Mouse (Mus musculus) cerebellum, postnatal 14 days (tissue): ENCODE results near the gene Lrp4.
A peak's percentile ranks its signal among the peaks of the same experiment; 100 is the strongest.

Experiments used
- DNase-seq, 2 experiments: peaks; one replicate each; pipeline ENCODE4 v3.0.0; 2021; ENCODE audit warnings: mixed read lengths in 2 of 2

Lrp4 gene

DNA sequence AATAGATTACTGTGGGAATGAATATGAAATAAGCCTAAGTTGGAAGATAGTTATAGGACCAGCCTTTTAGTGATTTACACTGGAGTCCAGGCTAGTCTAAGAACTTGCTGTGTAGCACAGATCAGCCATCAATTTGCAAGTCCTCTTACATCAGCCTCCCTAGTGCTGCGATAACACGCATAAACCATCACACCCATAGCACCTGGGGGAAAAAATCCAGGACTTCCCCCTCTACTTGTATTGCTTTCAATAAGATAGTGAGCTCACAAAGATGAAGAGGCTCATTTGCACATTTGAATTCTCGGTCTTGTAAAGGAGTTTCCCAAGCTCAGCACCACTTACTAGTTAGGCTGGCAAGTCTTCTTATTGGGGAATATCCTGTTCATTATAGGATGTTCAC lies 2.9 kb upstream of the Lrp4 start:
- no peak for DNase-seq

DNA sequence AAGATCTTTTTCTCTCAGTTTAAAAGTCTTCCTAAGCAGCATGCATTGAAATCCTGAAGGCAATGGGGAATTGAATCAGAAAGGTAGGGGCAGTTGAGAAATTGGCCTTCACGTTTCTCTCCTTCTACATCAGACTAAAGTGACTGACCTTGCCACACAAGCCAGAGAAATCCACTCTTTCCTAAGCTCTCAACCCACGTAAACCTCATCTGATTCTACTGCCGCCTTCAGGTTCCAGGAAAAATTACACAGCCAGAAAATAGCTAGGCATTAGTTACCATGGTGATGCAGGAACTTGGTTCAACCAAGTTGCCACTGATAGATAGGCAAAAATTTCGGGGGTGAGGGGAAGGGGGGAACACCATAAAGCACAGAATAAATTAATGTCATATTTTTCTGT lies 1.5 kb upstream of the Lrp4 start:
- DNase-seq = peak; percentile 50 to 74

DNA sequence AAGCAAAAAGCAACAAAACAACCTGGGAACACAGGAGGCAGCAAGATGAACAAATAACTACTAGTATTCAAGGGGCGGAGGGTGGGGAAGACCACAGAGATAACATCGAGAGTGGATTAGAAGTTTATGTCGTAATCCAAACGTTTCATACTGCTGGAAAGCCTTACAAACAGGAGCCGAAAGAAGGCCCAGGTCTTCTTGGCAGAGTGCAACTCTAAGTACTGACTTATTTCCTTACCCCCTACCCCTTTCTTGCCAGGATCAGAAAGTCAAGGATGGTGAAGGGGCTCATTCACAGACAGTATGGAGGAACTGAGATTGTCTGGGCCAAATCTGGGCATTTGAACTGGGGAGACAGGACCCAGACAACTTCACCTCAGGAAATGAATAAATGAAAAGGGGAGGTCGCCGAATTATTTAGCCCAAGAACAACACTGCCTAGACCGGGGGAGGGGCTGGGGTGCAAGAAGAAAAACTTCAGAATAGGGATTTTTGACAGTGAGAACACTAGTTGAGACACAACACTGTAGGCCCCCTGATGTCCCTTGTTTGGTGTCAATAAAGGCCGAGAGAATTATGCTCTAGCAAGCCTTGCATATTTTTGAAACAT lies 715 bp upstream of the Lrp4 start:
- no peak for DNase-seq

DNA sequence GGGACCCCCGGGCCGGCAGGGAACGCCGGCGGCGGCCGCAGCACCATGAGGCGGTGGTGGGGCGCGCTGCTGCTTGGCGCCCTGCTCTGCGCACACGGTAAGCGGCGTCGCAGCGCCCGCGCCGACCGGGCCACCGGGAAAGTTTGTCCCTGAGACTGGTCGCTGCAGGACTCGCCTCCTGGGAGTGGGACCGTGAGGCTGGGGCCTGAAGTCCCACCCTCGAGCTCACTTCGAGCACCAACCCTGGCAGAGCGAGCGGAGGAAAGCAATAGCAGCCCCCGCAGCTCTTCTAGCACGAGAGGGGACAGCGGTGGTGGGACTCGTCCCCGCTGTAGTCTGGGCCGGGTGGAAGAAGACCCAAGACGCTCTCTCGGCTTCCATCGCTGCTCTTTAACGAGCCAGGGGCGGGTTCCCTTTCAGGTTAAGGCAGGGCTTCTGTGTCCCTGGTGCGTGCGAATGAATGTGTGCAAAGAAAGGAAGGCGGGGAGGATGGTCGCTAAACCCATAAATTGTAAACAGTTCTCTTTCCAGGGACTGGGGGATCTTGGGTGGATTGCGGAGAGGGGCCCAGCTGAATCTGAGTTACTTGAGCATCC lies 443 bp downstream of the Lrp4 start:
- DNase-seq = peak in 1 of 2 experiments; percentile 34

DNA sequence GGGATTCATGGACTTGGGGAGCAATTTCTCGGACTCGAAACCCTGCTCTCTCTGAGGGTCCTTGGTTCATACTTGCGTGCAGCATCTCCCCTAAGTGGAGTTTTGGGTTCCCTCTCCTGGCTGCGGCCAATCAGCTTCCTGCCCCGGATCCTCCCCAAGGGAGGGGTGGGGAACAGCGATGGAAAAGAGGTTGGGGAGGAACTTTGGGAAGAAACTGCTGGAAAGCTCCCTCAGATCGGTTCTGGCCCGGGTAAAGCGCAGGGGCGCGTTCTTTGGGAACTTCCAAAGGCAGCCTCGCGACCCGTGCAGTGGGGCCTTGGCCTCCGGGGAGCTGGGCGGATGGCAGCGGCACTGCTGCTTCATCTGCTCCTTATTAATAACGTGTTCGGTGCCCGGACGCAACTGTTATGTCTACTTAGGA lies 951 bp downstream of the Lrp4 start:
- peak in 1 of 2 experiments; percentile 31 for DNase-seq

DNA sequence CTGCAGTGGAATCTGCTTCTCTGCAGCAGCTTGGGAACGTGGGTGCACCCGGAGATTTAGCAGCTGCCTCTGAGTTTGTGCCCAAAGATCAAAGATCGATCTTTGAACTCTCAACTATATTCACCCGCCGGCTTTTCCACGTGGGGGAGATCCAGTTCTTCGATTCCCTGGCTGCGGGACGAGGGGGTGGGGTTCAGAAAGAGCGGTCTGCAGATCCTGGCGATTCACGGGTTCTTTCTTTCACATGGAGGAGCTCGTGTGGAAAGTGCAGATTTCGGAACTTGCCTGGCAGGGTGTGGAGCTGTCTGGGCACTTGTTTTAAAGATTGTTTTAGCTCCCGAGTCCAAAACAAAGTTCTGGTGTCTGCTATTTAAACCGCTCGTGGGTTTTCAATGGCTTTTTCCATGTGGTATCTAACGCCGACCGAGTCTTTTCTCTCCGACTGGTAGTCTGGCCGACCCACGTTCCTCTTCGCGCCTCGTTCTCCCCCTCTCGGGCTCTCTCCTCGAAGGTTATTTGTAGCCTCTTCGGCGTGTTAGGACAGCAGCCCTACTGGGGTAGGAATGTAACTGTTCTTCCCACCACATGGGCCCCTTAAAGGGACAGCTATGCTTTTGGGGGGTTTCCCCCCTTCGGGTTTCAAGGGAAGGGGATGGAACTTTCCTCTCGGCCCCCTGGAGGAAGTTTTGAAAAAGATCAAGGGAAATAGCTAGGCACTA lies 1.5 kb downstream of the Lrp4 start:
- DNase-seq = peak in 1 of 2 experiments; percentile 37

DNA sequence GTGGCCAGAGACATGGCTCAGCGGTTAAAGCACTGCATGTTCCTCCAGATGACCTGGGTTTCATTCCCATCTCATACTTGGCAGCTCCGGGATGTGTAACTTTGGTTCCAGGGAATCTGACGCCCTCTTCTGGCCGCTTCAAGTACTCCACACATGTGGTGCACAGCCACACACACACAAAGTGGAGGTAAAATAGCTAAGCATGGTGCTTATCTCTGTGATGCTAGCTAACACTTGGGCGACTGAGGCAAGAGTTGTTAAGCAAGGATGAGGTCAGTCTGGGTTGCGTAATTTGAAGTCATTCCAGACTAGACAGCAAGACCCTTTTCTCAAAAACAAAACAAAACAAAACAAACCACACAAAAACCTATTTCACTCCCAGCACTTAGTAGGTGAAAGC lies 2.8 kb downstream of the Lrp4 start:
- peak in 1 of 2 experiments; percentile 42 for DNase-seq

DNA sequence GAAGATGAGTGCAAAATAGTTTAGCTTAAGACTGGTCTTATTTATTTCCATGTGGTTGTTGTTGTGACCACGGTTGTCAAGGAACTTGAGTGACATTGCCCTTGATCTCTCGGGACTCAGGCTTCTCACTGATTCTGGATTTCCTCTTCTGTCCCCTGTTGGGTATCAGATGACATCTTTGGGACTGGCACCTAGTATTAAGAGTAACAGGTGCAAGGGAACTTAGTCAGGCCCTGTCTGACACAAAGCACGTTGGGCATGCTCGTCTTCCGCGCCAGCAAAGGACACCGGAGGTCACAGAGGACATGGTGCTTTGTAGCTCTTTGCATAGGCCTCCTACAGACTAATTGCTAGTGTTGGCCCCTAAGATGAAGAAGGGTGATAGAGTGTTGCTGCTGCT lies 3.5 kb downstream of the Lrp4 start:
- DNase-seq = no peak

DNA sequence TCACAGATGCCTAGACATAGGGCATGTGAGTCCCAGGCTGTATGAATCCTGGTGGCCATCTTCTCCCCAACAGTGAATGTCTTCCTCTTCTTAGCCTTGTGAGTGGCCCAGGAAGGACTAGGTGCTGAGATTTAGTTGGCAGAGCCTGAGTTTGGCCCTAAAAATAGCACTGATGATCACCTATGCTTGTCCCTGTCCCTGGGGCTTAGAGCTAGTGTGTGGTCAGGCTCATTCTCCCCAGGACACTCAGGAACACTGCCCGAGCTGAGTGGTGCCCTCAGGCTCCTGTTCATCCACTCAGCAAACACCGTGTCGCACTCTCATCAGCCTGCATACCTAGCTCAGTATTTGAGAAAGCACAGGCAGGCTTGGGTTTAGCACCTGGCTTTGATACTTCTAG lies 4.0 kb downstream of the Lrp4 start:
- DNase-seq = no peak

DNA sequence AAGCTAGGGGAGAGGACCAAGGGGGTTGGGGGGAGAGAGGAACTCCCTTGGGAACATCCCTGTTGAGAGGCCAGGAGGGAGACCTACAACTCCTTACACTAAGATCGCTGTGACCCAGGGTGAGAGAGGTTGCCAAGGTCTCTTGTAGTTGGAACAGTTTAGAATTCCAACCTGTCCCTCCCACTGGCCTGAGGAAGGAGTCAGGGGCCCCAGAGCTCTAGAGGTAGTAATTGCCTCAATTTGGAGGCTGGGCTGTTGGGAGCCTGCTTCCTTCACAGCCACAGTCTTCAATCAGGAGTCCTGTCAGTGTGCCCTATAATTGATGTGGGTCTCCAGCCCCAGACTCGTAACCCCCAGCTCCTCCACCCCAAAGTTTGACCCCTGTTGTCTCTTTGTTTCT lies 4.9 kb downstream of the Lrp4 start:
- no peak for DNase-seq

DNA sequence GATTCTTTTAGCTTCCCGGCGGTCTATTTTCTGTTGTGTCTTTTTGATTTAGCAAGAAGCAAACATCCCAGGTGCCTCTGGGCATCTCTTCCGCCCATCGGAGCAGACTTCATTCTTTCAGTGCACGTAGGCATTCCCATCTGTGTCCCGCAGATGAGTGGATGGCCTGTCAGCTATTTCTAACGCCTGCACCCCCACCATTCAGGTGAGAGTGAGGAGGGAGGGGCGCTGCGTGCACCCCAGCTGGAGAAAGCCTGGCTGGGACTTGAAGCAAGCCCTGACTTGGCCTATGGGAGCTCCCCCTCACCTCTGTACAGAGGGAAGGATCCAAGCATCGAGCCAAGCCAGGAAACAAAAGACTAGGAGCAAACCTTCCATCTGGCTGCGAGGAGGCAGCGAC lies 5.4 kb downstream of the Lrp4 start:
- DNase-seq = no peak

DNA sequence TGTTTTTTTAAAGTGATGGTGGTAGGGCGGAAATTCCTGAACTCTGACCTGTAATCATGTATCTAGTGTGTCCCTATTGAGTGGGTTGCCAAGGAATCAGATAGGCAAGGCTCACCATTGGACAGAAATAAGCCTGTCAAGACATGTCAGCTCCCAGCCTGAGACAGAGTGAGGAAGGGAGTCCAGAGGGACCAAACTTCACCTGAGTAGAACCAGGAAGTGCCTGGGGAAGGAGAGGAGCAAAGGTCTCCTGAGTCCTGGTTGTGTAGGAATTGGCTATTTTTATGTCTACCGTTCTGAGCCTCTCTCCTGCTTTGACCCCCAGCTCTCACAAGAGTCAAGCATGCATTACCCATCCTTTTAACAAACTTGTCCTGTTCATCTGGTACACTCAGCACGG lies 8.6 kb downstream of the Lrp4 start:
- DNase-seq = no peak

DNA sequence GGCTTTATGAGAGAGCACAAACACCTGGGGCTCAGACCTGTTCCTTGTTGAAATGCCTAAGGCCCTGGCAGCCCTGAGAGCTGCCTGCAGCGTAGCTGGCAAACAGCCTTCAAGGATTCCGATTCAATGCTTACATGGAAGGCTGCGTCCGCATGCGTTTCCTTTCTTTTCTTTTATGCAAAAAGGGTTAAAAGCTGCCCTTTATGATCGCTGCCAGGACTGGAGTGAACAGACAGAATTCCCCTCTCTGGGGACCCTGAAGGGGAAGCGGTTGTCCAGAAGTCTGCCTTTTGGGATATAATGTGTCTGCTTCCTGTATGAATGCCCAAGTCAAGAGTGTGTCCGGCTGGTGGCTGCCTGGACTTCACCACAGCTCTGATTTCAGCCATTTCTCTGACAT lies 10.3 kb downstream of the Lrp4 start:
- DNase-seq = peak; percentile 79 to 81

DNA sequence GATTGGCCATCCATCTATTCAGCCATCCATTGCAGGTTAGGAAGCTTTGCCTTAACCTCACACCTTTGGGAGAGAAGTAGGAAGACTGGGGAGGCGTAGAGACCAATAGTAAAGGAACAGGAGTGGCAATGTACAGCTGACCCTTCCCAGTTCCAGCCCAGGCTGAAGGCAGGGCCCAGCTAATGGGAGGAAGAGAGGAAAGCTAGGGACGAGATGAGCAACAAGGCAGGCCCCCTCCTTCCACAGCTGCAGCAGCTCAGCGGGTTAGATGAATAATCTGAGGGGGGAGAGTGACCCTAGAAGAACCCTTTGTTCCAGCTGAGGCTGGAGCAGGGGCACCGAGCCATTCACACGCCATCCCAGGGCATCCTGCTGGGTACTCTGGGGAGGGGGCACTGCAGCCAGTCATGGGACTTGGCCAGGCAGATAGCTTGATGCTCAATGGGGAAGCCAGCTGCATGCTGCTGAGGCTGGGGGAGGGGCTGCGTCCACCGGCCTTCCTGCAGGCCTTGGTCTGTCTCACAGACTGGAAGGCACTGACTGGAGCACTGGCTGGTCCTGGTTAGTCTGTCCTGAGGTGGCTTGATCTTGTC lies 12.8 kb downstream of the Lrp4 start:
- peak in 1 of 2 experiments; percentile 40 for DNase-seq

DNA sequence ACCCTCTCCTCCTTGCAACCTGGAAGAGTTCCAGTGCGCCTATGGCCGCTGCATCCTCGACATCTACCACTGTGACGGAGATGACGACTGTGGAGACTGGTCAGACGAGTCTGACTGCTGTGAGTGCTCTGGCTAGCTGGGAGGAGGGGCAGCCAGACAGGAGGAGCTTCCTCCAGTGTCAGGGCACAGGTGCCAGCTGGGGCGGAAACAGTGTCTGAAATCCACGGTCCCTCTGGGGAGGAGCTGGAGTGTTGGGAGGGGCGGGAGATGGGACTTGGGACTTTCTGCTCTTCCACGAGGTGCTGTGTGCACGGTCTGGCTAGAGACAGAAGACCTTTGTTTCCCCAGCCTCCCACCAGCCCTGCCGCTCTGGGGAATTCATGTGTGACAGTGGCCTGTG lies 17.0 kb downstream of the Lrp4 start:
- peak in 1 of 2 experiments; percentile 45 for DNase-seq

DNA sequence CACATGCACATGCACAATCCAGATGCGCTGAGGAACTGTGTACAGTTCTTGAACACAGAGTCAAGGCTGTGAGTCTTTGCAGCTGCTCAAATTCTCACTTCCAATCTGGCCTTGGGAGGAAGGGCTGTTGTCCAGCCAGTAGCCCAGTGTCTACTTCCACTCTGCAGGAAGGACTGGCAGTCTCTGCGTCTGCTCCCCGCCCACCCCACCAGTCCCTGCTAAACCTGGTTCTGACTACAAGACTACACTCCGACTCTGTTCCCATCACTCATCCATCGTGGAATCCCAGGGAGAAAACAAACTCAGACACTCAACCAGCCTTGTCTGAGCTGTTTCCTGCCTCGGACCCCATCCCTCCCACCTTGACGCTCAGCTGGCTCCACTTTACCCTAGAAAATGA lies 18.5 kb downstream of the Lrp4 start:
- no peak for DNase-seq

DNA sequence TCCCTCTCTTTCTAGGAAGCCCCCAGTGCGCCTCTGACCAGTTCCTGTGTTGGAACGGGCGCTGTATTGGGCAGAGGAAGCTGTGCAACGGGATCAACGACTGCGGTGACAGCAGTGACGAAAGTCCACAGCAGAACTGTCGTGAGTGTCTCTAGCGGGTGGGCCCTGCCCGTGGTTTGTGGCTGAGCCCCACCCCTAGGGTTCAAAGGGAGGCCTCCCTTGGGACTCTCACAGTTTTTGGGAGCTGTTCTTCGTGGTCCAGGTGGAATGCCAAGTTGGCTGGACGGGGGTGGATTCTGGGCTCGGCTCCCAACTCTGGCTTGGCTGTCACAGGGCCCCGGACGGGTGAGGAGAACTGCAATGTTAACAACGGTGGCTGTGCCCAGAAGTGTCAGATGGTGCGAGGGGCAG lies 18.9 kb downstream of the Lrp4 start:
- DNase-seq = peak; percentile 70 to 75

DNA sequence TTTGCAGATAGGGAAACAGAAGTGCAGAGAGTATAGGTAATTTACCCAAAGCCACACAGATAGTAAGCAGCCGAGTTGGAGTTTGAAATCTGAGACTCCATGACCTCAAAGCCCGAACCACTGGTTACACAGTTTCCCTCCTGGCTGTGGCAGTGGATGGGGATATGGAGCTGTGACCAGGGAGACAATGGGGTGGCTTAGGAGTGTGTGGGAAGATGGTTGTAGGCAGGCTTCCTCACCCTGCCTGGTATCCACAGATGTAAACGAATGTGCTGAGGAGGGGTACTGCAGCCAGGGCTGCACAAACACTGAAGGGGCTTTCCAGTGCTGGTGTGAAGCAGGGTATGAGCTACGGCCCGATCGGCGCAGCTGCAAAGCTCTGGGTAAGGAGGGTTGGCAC lies 19.5 kb downstream of the Lrp4 start:
- no peak for DNase-seq

DNA sequence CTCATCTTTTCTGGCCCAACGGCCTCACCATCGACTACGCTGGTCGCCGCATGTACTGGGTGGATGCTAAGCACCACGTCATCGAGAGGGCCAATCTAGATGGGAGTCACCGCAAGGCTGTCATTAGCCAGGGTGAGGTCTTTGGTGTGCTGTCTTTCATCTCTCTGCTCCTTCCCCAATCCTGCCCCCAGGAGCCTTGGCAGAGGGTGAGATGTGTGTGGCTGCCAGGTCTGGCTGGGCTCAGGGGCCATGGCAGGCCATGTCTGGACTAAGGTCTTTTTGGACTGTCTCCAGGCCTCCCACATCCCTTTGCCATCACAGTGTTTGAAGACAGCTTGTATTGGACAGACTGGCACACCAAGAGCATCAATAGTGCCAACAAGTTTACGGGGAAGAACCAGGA lies 23.1 kb downstream of the Lrp4 start:
- DNase-seq = peak; percentile 92 to 95

DNA sequence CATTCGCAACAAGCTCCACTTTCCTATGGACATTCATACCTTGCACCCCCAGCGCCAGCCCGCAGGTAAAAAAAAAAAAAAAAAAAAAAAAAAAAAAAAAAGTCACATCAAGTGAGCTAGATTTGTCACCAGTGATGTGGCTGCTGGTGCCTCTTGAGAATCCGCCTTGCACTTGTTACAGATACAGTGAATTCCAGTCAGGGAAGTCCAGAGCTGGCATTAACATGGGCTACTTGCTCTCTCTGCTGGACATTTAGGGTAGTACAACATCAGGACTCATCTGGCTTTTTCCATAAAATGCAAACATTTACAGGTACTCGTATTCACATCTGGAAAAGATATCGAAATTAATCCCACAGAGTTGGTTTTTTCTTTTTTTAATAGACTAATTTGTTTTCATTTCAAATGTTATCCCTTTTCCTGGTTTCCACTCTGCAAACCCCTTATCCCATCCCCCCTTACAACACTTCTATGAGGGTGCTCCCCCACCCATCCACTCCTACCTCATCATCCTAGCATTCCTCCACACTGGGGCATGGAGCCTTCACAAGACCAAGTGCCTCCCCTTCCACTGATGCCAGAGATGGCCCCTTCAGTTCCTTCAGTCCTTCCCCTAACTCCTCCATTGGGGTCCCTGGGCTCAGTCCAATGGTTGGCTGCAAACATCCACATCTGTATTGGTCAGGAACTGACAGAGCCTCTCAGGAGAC lies 23.6 kb downstream of the Lrp4 start:
- DNase-seq = peak; percentile 75 to 86

DNA sequence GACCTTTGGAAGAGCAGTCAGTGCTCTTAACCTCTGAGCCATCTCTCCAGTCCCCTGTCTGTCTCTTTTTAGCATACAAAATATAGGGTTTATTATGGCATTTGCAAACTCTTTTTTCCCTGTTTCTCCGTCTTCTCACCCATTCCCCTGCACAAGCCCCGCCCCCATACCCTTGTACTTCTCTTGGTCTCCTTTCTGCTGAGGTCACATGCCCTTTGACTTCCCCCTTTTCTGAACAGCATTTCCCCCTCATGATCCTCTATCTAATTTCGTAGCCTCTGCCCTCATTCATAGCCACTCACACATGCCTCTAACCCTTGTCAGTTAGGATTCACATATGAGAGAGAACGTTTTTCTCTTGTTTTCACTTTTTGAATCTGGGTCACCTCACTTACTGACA lies 27.4 kb downstream of the Lrp4 start:
- DNase-seq = no peak

DNA sequence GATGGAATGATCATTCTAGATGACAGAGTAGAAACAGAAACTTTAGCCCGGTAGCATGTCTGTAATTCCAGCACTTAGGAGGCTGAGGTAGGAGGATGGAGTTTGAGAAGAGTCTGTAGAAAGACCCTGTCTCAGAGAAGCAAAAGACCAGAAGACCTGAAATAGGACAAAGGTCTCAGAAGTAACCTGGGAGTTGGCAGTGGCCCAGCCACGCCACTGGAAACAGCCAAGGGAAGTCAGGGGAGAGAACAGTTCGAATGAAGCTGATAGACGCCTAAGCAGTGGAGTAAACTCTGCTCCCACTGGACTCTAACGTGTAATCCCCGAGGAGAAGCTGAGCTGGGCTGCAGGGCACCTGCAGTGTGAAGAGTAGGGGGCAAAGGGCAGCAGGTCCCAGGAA lies 27.9 kb downstream of the Lrp4 start:
- DNase-seq = no peak

DNA sequence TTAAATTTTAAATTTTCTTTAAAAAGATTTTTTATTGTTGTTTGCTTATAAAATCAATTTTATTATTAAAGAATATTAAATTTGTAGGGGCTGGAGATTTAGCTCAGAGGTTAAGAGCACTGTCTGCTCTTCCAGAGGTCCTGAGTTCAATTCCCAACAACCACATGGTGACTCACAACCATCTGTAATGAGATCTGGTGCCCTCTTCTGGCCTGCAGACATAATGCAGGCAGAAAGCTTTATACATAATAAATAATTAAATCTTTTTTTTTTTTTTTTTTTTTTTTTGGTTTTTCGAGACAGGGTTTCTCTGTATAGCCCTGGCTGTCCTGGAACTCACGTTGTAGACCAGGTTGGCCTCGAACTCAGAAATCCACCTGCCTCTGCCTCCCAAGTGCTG lies 30.0 kb downstream of the Lrp4 start:
- DNase-seq = peak in 1 of 2 experiments; percentile 51
